Mouse (Mus musculus) left cerebral cortex, adult 8-10 months (tissue): ENCODE data around the gene Cops3. TPM values are rescaled to one million over a fixed set of nuclear protein-coding genes. Genes with fewer than 3 reads are reported as not detected.

ENCODE experiments used
- DNase-seq, 2 experiments: peaks; one replicate each; pipeline ENCODE4 v3.0.0; 2022; ENCODE audit warnings: low spot score in 2 of 2
- total RNA-seq, 4 experiments: library from RNA; stranded (reverse); gene quantifications; 2 replicates each; pipeline ENCODE4 v1.2.4; 2022

The Cops3 gene
- total RNA-seq, 4 experiments from 2014 or later = 72.0 to 79.6 (median 77.9) TPM

- DNase-seq = no peak
Observed at GRCm38 (mm10) chr11:59778874-59779223, 60.8 kb downstream of the Cops3 start.

GRCm38 (mm10) chr11:59778181-59778873 is 61.3 kb downstream of the Cops3 start:
- DNase-seq = peak in 1 of 2 experiments; percentile 47

GRCm38 (mm10) chr11:59777259-59777658 is 62.4 kb downstream of the Cops3 start:
- no peak for DNase-seq

GRCm38 (mm10) chr11:59775435-59776148 is 64.0 kb downstream of the Cops3 start:
- no peak for DNase-seq

- DNase-seq = no peak
Observed at GRCm38 (mm10) chr11:59774522-59774921, 65.1 kb downstream of the Cops3 start.

GRCm38 (mm10) chr11:59772902-59773301 is 66.7 kb downstream of the Cops3 start:
- no peak for DNase-seq

- DNase-seq = no peak
Observed at GRCm38 (mm10) chr11:59772291-59772690, 67.3 kb downstream of the Cops3 start.

GRCm38 (mm10) chr11:59770753-59771152 is 68.9 kb downstream of the Cops3 start:
- DNase-seq = no peak

- DNase-seq = no peak
Observed at GRCm38 (mm10) chr11:59769738-59770137, 69.9 kb downstream of the Cops3 start.

GRCm38 (mm10) chr11:59769307-59769706 is 70.3 kb downstream of the Cops3 start:
- DNase-seq = no peak

Other genes starting within 250 kb of the Cops3 start
- gene Olfr223, start 246.5 kb downstream of the Cops3 start, total RNA-seq = not detected
- 100 to 1,000 TPM; 269 to 287 (median 277) TPM for gene Mprip, start 178.5 kb downstream of the Cops3 start, total RNA-seq
- gene Pld6, start 52.2 kb downstream of the Cops3 start, total RNA-seq = 1 to 10 TPM in 3 of 4 experiments, under 1 TPM in 1; 0.86 to 1.6 (median 1.3) TPM
- 10 to 100 TPM; 47.2 to 49.1 (median 47.6) TPM for gene Flcn, start 29.8 kb downstream of the Cops3 start, total RNA-seq
- gene Nt5m, start 391 bp downstream of the Cops3 start, total RNA-seq = 10 to 100 TPM; 41.1 to 48.3 (median 48.2) TPM
- gene Med9, start 108.4 kb upstream of the Cops3 start, total RNA-seq = 10 to 100 TPM; 40.9 to 45.4 (median 42.7) TPM
- gene Rasd1, start 125.1 kb upstream of the Cops3 start, total RNA-seq = 10 to 100 TPM in 2 of 4 experiments, 1 to 10 TPM in 2; 5.3 to 10.5 (median 9.3) TPM
- 1 to 10 TPM; 2.7 to 6.2 (median 4.3) TPM for gene Pemt, start 206.7 kb upstream of the Cops3 start, total RNA-seq